Mouse (Mus musculus) bone marrow macrophage, adult 2 months (primary cell): ENCODE measurements around the gene Def6. TPM values are rescaled to one million over a fixed set of nuclear protein-coding genes. Genes with fewer than 3 reads are reported as not detected.
A peak's percentile ranks its signal among the peaks of the same experiment; 100 is the strongest.

Source experiments
- H3K27ac ChIP-seq: 2 replicates; pipeline ENCODE4 v1.5.1; 2012; ENCODE audit warnings: low read depth, low read length; ENCODE audit not compliant: insufficient read depth
- H3K4me1 ChIP-seq: 2 replicates; pipeline ENCODE4 v1.6.1; 2012; ENCODE audit warnings: low read length; ENCODE audit not compliant: control insufficient read depth, insufficient read depth
- H3K4me3 ChIP-seq: 2 replicates; pipeline ENCODE4 v1.5.1; 2012; ENCODE audit warnings: mild to moderate bottlenecking, low read length, moderate library complexity; ENCODE audit not compliant: insufficient read depth
- CTCF ChIP-seq: IDR thresholded peaks from 2 replicates; pipeline ENCODE4 v1.5.1; 2012; ENCODE audit warnings: low read depth, mild to moderate bottlenecking, low read length, moderate library complexity
- POLR2A ChIP-seq: IDR thresholded peaks from 2 replicates; pipeline ENCODE4 v1.6.1; 2012; ENCODE audit warnings: mild to moderate bottlenecking, low read depth, low read length, borderline replicate concordance
- polyA plus RNA-seq: library from polyadenylated mRNA; stranded (reverse); fragments of >200 nt; gene quantifications from 2 replicates; pipeline ENCODE4 v1.2.4, GENCODE M21; 2012; ENCODE audit not compliant: missing spikeins, insufficient read depth, insufficient read length

Def6 gene
- polyA plus RNA-seq, 1 experiment: 44.7 TPM

GRCm38 (mm10) chr17:28223561-28224391 lies 16.2 kb downstream of the Def6 start:
- H3K4me3 ChIP-seq: peak overlapping the region; percentile 56
- H3K27ac ChIP-seq: peak overlapping the region; percentile 30
- no peak for TF ChIP-seq CTCF
- no peak for TF ChIP-seq POLR2A
- H3K4me1 ChIP-seq: peaks cover 6% of the 10 kb centered on the region

DNA sequence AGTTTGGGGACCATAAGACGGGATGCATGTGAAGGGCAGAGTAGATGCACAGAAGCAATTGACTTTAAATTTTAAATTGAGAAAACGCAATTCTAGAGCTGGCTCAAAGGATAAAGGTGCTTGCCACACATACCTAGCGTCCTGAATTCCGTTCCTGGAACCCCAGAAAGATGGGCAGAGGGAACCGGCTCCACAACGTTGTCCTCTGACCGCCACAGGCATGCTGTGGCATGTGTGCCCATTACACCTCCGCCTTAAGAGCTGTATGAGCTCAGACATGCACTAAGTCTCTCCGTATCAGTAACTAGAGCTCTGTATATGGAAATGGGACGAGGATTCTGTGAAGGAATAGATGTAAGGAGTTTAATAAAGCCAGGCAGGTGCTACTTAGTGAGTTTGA lies 17.0 kb downstream of the Def6 start:
- peaks cover 4% of the 10 kb centered on the region; the same call in 1 of the 2 replicates for H3K4me1 ChIP-seq
- H3K27ac ChIP-seq: no peak overlapping the region

DNA sequence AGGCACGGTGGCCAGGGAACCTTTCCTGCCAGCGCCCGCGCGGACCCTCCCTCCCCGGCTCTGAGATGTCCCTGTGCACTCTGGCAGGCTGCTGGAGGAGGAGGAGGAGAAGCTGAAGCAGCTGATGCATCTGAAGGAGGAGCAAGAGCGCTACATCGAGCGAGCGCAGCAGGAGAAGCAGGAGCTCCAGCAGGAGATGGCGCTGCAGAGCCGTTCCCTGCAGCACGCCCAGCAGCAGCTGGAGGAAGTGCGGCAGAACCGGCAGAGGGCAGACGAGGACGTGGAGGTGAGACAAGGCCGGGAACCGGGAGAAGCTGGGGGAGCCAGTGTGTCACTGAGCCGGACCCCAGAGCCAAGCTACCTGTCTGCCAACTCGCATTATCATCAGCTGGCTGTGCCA lies 18.4 kb downstream of the Def6 start:
- TF ChIP-seq POLR2A (no peak), CTCF (peak; percentile 87)
- Histone ChIP-seq H3K4me3 (no peak overlapping the region), H3K27ac (no peak overlapping the region), H3K4me1 (peaks cover 4% of the 10 kb centered on the region; the same call in 1 of the 2 replicates)

More for the DNA sequence above, 17.0 kb downstream of the Def6 start:
- H3K4me3 ChIP-seq: no peak overlapping the region
- TF ChIP-seq POLR2A (no peak), CTCF (no peak)

GRCm38 (mm10) chr17:28230486-28230885 lies 22.9 kb downstream of the Def6 start:
- peaks cover 8% of the 10 kb centered on the region; the same call in 1 of the 2 replicates for H3K4me1 ChIP-seq
- H3K27ac ChIP-seq: no peak overlapping the region
- TF ChIP-seq CTCF: no peak
- TF ChIP-seq POLR2A: no peak
- H3K4me3 ChIP-seq: no peak overlapping the region

- Histone ChIP-seq H3K4me1 (peaks cover 10% of the 10 kb centered on the region), H3K4me3 (no peak overlapping the region), H3K27ac (no peak overlapping the region)
- TF ChIP-seq CTCF (no peak), POLR2A (no peak)
These were observed 23.6 kb downstream of the Def6 start for GRCm38 (mm10) chr17:28231026-28231736.

- Histone ChIP-seq H3K4me3 (peak within 1 kb of the TSS; percentile 84), H3K4me1 (peaks cover 23% of the 10 kb centered on the region), H3K27ac (peak within 1 kb of the TSS; percentile 72)
- no peak for TF ChIP-seq POLR2A
- 0 out of 2 replicates have a peak, but pooled peaks have one; percentile 28 for TF ChIP-seq CTCF
These were observed 25.0 kb downstream of the Def6 start, which contains the start of gene Ppard for GRCm38 (mm10) chr17:28232475-28233060. Ppard (plus strand) TSS chr17:28232700.

DNA sequence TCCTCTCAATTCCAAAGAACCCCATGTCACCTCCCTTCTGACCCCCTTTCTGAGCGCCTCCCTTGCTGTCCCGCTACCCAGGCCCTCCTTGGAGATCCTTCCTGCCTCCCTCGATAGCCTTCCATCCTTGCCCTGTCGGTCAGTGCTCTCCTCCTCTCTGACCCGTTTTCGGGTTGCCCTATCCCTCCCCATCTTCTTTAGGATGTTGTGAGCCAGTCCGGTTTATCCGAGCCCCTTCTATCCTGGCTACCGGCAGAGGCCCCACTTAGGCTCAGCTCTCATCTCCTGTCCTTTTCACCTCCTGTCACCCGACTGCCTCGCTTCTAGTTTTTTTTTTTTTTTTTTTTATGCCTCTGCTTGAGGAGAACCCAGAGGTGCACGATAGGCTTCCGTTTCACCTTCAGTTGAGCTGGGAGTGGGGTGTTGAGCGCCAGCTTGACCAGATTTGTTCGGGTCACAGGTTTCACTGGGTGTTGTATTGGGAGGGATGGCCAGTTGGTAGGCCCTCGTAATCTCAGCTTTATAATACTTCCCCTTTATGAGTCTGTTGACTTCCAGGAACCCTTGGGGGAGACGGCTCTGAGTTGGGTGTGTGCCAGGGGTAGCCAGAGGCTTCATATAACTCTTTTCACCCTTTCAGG lies 25.6 kb downstream of the Def6 start:
- TF ChIP-seq POLR2A (no peak), CTCF (0 out of 2 replicates have a peak, but pooled peaks have one; percentile 6)
- Histone ChIP-seq H3K27ac (peak overlapping the region; percentile 72), H3K4me1 (peaks cover 27% of the 10 kb centered on the region), H3K4me3 (peak overlapping the region; percentile 84)

GRCm38 (mm10) chr17:28234641-28235040 lies 27.1 kb downstream of the Def6 start:
- peaks cover 27% of the 10 kb centered on the region for H3K4me1 ChIP-seq
- no peak overlapping the region for H3K4me3 ChIP-seq
- no peak overlapping the region for H3K27ac ChIP-seq
- no peak for TF ChIP-seq POLR2A
- no peak for TF ChIP-seq CTCF

DNA sequence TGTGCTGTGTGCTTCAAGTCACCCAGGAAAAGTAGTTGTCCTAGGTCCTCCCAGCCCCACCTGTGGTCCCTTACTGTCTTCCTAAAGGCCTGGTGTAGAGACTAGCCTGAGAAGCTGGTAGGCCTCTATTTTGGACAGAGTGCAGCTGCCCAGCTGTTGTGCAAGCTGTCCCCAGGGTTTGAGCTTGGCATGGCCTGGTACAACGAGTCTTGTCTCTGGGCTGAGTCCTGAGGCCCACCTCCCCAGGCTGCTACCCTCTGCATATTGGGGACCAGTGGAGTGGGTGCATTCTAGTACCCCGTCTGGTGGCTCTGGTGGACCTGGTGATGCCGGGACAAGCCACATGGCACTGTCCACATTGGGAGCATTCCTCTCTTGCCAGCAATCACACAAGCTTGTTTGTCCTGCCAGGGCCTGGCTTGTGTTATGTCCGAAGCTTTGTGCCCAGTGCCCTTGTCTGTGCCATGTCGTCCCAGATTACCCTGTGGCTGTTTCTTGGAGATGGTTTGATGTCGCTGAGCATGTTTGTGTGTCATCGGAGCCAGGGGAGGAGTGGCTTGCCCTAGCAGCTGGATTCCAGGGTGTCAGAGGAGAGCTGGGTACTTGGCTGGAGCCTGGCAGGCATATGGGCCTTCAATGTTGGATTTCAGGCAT lies 28.5 kb downstream of the Def6 start:
- TF ChIP-seq CTCF (no peak), POLR2A (no peak)
- Histone ChIP-seq H3K4me1 (peaks cover 27% of the 10 kb centered on the region), H3K27ac (no peak overlapping the region), H3K4me3 (no peak overlapping the region)
